Mouse (Mus musculus): ENCODE data around the gene Mapk1. TPM values are rescaled to one million over a fixed set of nuclear protein-coding genes. Genes with fewer than 3 reads are reported as not detected.

Mapk1 gene
- 181 and 186 TPM in 2 replicates for polyA plus RNA-seq (2014; fragmentation: Nextera tagmentation; extraction: Ambion mirVana)

GRCm38 (mm10) chr16:16983131-16983533, at the start of gene Mapk1:
Mapk1 (plus strand) TSS chr16:16983382.
- H3K4me3 ChIP-seq (ENCODE audit: low read depth, low read length), result peak within 1 kb of the TSS; percentile 83
- H3K4me2 ChIP-seq, result peak within 1 kb of the TSS; percentile 73
- no peaks in the 10 kb centered on the region for H3K27me3 ChIP-seq (ENCODE audit: insufficient read depth, low read length)
- ATAC-seq (ENCODE audit: insufficient read depth) (peak; percentile 97), DNase-seq (peak; percentile 98)
- H3K36me3 ChIP-seq (ENCODE audit: insufficient read depth), result peaks cover 10% of the 10 kb centered on the region; the same call in 1 of the 2 replicates
- H3K9ac ChIP-seq, result peak within 1 kb of the TSS; percentile 79
- H3K27ac ChIP-seq (ENCODE audit: low read depth), result peak within 1 kb of the TSS; percentile 92
- WGBS, result under 1% methylated on average over 35 of the region's 35 CpGs
- H3K9me3 ChIP-seq (ENCODE audit: low read depth, low read length), result no peaks in the 10 kb centered on the region
- H3K4me1 ChIP-seq (ENCODE audit: insufficient read depth), result peaks cover 2% of the 10 kb centered on the region; the same call in 1 of the 2 replicates
- TF ChIP-seq CTCF (IDR thresholded peaks at IDR 0.05; ENCODE audit: low read depth), result no peak

- TF ChIP-seq CTCF (IDR thresholded peaks at IDR 0.05; ENCODE audit: low read depth), result no peak
- 89% methylated on average over 9 of the region's 9 CpGs for WGBS
- Histone ChIP-seq H3K9me3 (ENCODE audit: low read depth, low read length) (no peaks in the 10 kb centered on the region), H3K4me1 (ENCODE audit: insufficient read depth) (no peaks in the 10 kb centered on the region), H3K27me3 (ENCODE audit: insufficient read depth, low read length) (no peaks in the 10 kb centered on the region), H3K9ac (no peak overlapping the region), H3K4me3 (ENCODE audit: low read depth, low read length) (no peak overlapping the region), H3K27ac (ENCODE audit: low read depth) (no peak overlapping the region), H3K4me2 (no peak overlapping the region), H3K36me3 (ENCODE audit: insufficient read depth) (no peaks in the 10 kb centered on the region)
- ATAC-seq (ENCODE audit: insufficient read depth) (no peak), DNase-seq (no peak)
These were observed 43.6 kb upstream of the Mapk1 start for GRCm38 (mm10) chr16:16939543-16939942.

DNA sequence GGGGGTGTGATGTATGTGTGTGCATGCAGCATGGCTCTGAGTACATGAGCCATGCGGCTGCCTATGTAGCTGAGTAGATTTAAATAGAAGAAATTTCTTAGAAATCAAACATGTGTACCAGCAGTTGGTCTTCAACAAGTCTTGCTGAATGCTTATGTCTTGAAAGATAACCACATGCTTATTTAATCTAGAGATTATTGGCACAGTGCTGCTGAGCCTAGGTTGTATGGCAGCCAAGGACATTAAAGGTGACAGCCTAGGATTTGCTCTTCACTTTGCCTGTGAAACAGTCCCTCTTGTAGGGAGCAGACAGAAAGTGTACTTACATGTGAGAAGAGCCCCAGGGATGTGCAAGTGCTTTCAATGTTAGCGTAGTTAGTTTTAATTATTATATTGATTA, 42.1 kb upstream of the Mapk1 start:
- TF ChIP-seq CTCF (IDR thresholded peaks at IDR 0.05; ENCODE audit: low read depth), result no peak
- Histone ChIP-seq H3K36me3 (ENCODE audit: insufficient read depth) (no peaks in the 10 kb centered on the region), H3K27ac (ENCODE audit: low read depth) (no peak overlapping the region), H3K4me2 (no peak overlapping the region), H3K27me3 (ENCODE audit: insufficient read depth, low read length) (0 out of 2 replicates have a peak, but pooled peaks cover 3% of the 10 kb centered on the region), H3K9ac (no peak overlapping the region), H3K4me3 (ENCODE audit: low read depth, low read length) (no peak overlapping the region), H3K4me1 (ENCODE audit: insufficient read depth) (no peaks in the 10 kb centered on the region), H3K9me3 (ENCODE audit: low read depth, low read length) (no peaks in the 10 kb centered on the region)
- DNase-seq (no peak), ATAC-seq (ENCODE audit: insufficient read depth) (no peak)
- 93% methylated on average over 2 of the region's 2 CpGs for WGBS

DNA sequence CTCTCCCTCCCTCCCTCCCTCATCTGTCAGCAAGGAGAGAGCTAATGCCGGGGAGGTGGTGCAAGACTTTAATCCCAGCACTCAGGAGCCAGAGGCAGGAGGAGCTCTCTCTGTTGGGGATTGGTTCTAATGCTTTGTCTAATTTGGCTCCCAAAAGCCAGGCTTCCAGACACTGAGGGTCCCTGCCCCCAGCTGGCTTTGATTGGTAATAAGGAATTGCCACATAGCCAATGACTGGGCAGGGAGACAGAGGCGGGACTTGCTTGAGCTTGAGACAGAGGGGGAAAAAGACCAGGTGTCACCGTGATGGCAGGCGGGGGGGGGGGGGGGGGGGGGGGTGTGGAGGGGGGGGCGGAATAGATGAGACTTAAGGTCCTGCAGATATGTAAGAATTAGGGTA, 24.6 kb upstream of the Mapk1 start:
- H3K9ac ChIP-seq, result no peak overlapping the region
- no peaks in the 10 kb centered on the region for H3K4me1 ChIP-seq (ENCODE audit: insufficient read depth)
- no peaks in the 10 kb centered on the region for H3K27me3 ChIP-seq (ENCODE audit: insufficient read depth, low read length)
- no peak overlapping the region for H3K4me2 ChIP-seq
- H3K9me3 ChIP-seq (ENCODE audit: low read depth, low read length), result no peaks in the 10 kb centered on the region
- WGBS, result 7% methylated on average over 3 of the region's 5 CpGs
- H3K4me3 ChIP-seq (ENCODE audit: low read depth, low read length), result no peak overlapping the region
- no peaks in the 10 kb centered on the region for H3K36me3 ChIP-seq (ENCODE audit: insufficient read depth)
- no peak for TF ChIP-seq CTCF (IDR thresholded peaks at IDR 0.05; ENCODE audit: low read depth)
- DNase-seq (peak; percentile 4), ATAC-seq (ENCODE audit: insufficient read depth) (no peak)
- no peak overlapping the region for H3K27ac ChIP-seq (ENCODE audit: low read depth)

- H3K4me2 ChIP-seq, result no peak overlapping the region
- H3K4me3 ChIP-seq (ENCODE audit: low read depth, low read length), result no peak overlapping the region
- no peak for TF ChIP-seq CTCF (IDR thresholded peaks at IDR 0.05; ENCODE audit: low read depth)
- no peaks in the 10 kb centered on the region for H3K9me3 ChIP-seq (ENCODE audit: low read depth, low read length)
- DNase-seq, result no peak
- H3K36me3 ChIP-seq (ENCODE audit: insufficient read depth), result no peaks in the 10 kb centered on the region
- no peak overlapping the region for H3K9ac ChIP-seq
- H3K27ac ChIP-seq (ENCODE audit: low read depth), result no peak overlapping the region
- no peak for ATAC-seq (ENCODE audit: insufficient read depth)
- 80% methylated on average over 6 of the region's 6 CpGs for WGBS
- H3K27me3 ChIP-seq (ENCODE audit: insufficient read depth, low read length), result no peaks in the 10 kb centered on the region
- H3K4me1 ChIP-seq (ENCODE audit: insufficient read depth), result no peaks in the 10 kb centered on the region
These were observed 23.3 kb upstream of the Mapk1 start for GRCm38 (mm10) chr16:16959907-16960306.

- ATAC-seq (ENCODE audit: insufficient read depth) (no peak), DNase-seq (no peak)
- no peak overlapping the region for H3K4me3 ChIP-seq (ENCODE audit: low read depth, low read length)
- H3K4me1 ChIP-seq (ENCODE audit: insufficient read depth), result no peaks in the 10 kb centered on the region
- no peaks in the 10 kb centered on the region for H3K36me3 ChIP-seq (ENCODE audit: insufficient read depth)
- no peak overlapping the region for H3K9ac ChIP-seq
- 68% methylated on average over 1 of the region's 1 CpGs for WGBS
- H3K27me3 ChIP-seq (ENCODE audit: insufficient read depth, low read length), result no peaks in the 10 kb centered on the region
- no peak overlapping the region for H3K27ac ChIP-seq (ENCODE audit: low read depth)
- H3K9me3 ChIP-seq (ENCODE audit: low read depth, low read length), result no peaks in the 10 kb centered on the region
- no peak for TF ChIP-seq CTCF (IDR thresholded peaks at IDR 0.05; ENCODE audit: low read depth)
- H3K4me2 ChIP-seq, result no peak overlapping the region
These were observed 18.0 kb upstream of the Mapk1 start for GRCm38 (mm10) chr16:16965149-16965548.

DNA sequence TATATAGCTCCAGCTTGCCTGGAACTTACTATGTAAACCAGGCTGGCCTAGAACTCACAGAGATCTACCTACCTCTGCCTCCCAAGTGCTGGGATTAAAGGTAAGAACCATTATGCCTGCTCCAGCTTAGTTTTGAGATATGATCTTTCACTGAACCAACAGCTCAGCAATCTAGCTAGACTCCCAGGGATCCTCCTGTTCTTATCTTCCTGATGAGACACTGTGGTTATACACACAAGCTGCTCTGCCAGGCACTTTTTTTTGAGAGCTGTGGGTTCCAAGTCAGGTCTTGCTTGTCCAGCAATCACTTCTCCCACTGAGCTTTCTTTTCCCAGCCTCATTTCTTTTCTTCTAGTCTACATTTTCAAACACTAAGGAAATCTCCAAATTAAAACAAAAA, 16.9 kb upstream of the Mapk1 start:
- H3K27me3 ChIP-seq (ENCODE audit: insufficient read depth, low read length), result no peaks in the 10 kb centered on the region
- DNase-seq (no peak), ATAC-seq (ENCODE audit: insufficient read depth) (no peak)
- no peaks in the 10 kb centered on the region for H3K36me3 ChIP-seq (ENCODE audit: insufficient read depth)
- no peak overlapping the region for H3K27ac ChIP-seq (ENCODE audit: low read depth)
- TF ChIP-seq CTCF (IDR thresholded peaks at IDR 0.05; ENCODE audit: low read depth), result no peak
- H3K4me3 ChIP-seq (ENCODE audit: low read depth, low read length), result no peak overlapping the region
- no peaks in the 10 kb centered on the region for H3K9me3 ChIP-seq (ENCODE audit: low read depth, low read length)
- no peak overlapping the region for H3K9ac ChIP-seq
- H3K4me1 ChIP-seq (ENCODE audit: insufficient read depth), result no peaks in the 10 kb centered on the region
- no peak overlapping the region for H3K4me2 ChIP-seq

- no peak for TF ChIP-seq CTCF (IDR thresholded peaks at IDR 0.05; ENCODE audit: low read depth)
- no peak overlapping the region for H3K27ac ChIP-seq (ENCODE audit: low read depth)
- no peak overlapping the region for H3K9ac ChIP-seq
- 85% methylated on average over 3 of the region's 3 CpGs for WGBS
- DNase-seq, result no peak
- H3K4me2 ChIP-seq, result no peak overlapping the region
- no peaks in the 10 kb centered on the region for H3K9me3 ChIP-seq (ENCODE audit: low read depth, low read length)
- H3K4me3 ChIP-seq (ENCODE audit: low read depth, low read length), result no peak overlapping the region
- no peaks in the 10 kb centered on the region for H3K36me3 ChIP-seq (ENCODE audit: insufficient read depth)
- H3K4me1 ChIP-seq (ENCODE audit: insufficient read depth), result no peaks in the 10 kb centered on the region
- ATAC-seq (ENCODE audit: insufficient read depth), result no peak
- no peaks in the 10 kb centered on the region for H3K27me3 ChIP-seq (ENCODE audit: insufficient read depth, low read length)
These were observed 5.1 kb upstream of the Mapk1 start for GRCm38 (mm10) chr16:16978061-16978460.
